Mouse (Mus musculus): ENCODE data around the gene Gtpbp2. TPM values are rescaled to one million over a fixed set of nuclear protein-coding genes. Genes with fewer than 3 reads are reported as not detected.

The Gtpbp2 gene
- 47.9 and 52.5 TPM in 2 replicates for total RNA-seq (2014; fragmentation: Nextera tagmentation)
- total RNA-seq (2017) = 23.7 and 24.6 TPM in 2 replicates

GRCm38 (mm10) chr17:46160686-46161085 is at the start of gene Gtpbp2:
Gene Gtpbp2, plus strand, starts transcription at chr17:46161032.
- ATAC-seq (replicated peaks; ENCODE audit: low FRiP score, low TSS enrichment, poor library complexity, severe bottlenecking) = peak; percentile 85

GRCm38 (mm10) chr17:46115489-46115888 is 45.3 kb upstream of the Gtpbp2 start:
- no peak for ATAC-seq (replicated peaks; ENCODE audit: low FRiP score, low TSS enrichment, poor library complexity, severe bottlenecking)

- no peak for ATAC-seq (replicated peaks; ENCODE audit: low FRiP score, low TSS enrichment, poor library complexity, severe bottlenecking)
These were observed 44.7 kb upstream of the Gtpbp2 start for GRCm38 (mm10) chr17:46116138-46116537.

- peak; percentile 58; the same call in 1 of the 2 replicates for ATAC-seq (replicated peaks; ENCODE audit: low FRiP score, low TSS enrichment, poor library complexity, severe bottlenecking)
These were observed 44.0 kb upstream of the Gtpbp2 start for GRCm38 (mm10) chr17:46116881-46117280.

- no peak for ATAC-seq (replicated peaks; ENCODE audit: low FRiP score, low TSS enrichment, poor library complexity, severe bottlenecking)
These were observed 43.0 kb upstream of the Gtpbp2 start for GRCm38 (mm10) chr17:46117623-46118422.

GRCm38 (mm10) chr17:46118423-46118850 is 42.4 kb upstream of the Gtpbp2 start:
- no peak for ATAC-seq (replicated peaks; ENCODE audit: low FRiP score, low TSS enrichment, poor library complexity, severe bottlenecking)

GRCm38 (mm10) chr17:46119641-46120040 is 41.2 kb upstream of the Gtpbp2 start:
- no peak for ATAC-seq (replicated peaks; ENCODE audit: low FRiP score, low TSS enrichment, poor library complexity, severe bottlenecking)

- no peak for ATAC-seq (replicated peaks; ENCODE audit: low FRiP score, low TSS enrichment, poor library complexity, severe bottlenecking)
These were observed 38.0 kb upstream of the Gtpbp2 start for GRCm38 (mm10) chr17:46122791-46123190.

- no peak for ATAC-seq (replicated peaks; ENCODE audit: low FRiP score, low TSS enrichment, poor library complexity, severe bottlenecking)
These were observed 37.5 kb upstream of the Gtpbp2 start for GRCm38 (mm10) chr17:46123285-46123684.

GRCm38 (mm10) chr17:46123953-46124700 is 36.7 kb upstream of the Gtpbp2 start:
- ATAC-seq (replicated peaks; ENCODE audit: low FRiP score, low TSS enrichment, poor library complexity, severe bottlenecking) = no peak

- ATAC-seq (replicated peaks; ENCODE audit: low FRiP score, low TSS enrichment, poor library complexity, severe bottlenecking) = no peak
These were observed 34.2 kb upstream of the Gtpbp2 start for GRCm38 (mm10) chr17:46126608-46127007.

GRCm38 (mm10) chr17:46127814-46128493 is 32.9 kb upstream of the Gtpbp2 start:
- ATAC-seq (replicated peaks; ENCODE audit: low FRiP score, low TSS enrichment, poor library complexity, severe bottlenecking) = no peak

GRCm38 (mm10) chr17:46129741-46130498 is 30.9 kb upstream of the Gtpbp2 start:
- no peak for ATAC-seq (replicated peaks; ENCODE audit: low FRiP score, low TSS enrichment, poor library complexity, severe bottlenecking)

GRCm38 (mm10) chr17:46132058-46132718 is 28.6 kb upstream of the Gtpbp2 start:
- ATAC-seq (replicated peaks; ENCODE audit: low FRiP score, low TSS enrichment, poor library complexity, severe bottlenecking) = peak; percentile 55; the same call in 1 of the 2 replicates

- ATAC-seq (replicated peaks; ENCODE audit: low FRiP score, low TSS enrichment, poor library complexity, severe bottlenecking) = peak; percentile 62
These were observed 28.0 kb upstream of the Gtpbp2 start for GRCm38 (mm10) chr17:46132862-46133261.

GRCm38 (mm10) chr17:46138563-46139236 is 22.1 kb upstream of the Gtpbp2 start:
- peak; percentile 64 for ATAC-seq (replicated peaks; ENCODE audit: low FRiP score, low TSS enrichment, poor library complexity, severe bottlenecking)

- ATAC-seq (replicated peaks; ENCODE audit: low FRiP score, low TSS enrichment, poor library complexity, severe bottlenecking) = no peak
These were observed 21.0 kb upstream of the Gtpbp2 start for GRCm38 (mm10) chr17:46139872-46140271.
